ENCODE assay signal across 8 mouse cellular contexts in genomic region chr16:90933534-90934176, GRCm38 (mm10). TPM values are rescaled to one million over a fixed set of nuclear protein-coding genes. Genes with fewer than 3 reads are reported as not detected.
DNase-seq lines count a peak whose midpoint lies in the region; ATAC-seq and TF ChIP-seq lines count a peak whose summit lies in the region.

No protein-coding gene starts in this region.

- no peak for ATAC-seq in kidney, embryonic 16.5 days (ENCODE audit: low FRiP score, low TSS enrichment)
- no peak for ATAC-seq in hindbrain, embryonic 12.5 days (ENCODE audit: low FRiP score)
- ATAC-seq in midbrain, embryonic 14.5 days (ENCODE audit: low FRiP score, low TSS enrichment), result no peak

- no peaks in the 10 kb centered on the region for H3K9me3 ChIP-seq in kidney, embryonic 16.5 days (ENCODE audit: low read length)
- H3K9me3 ChIP-seq in hindbrain, embryonic 12.5 days (replicated peaks), result no peaks in the 10 kb centered on the region
- no peaks in the 10 kb centered on the region for H3K9me3 ChIP-seq in midbrain, embryonic 14.5 days (ENCODE audit: control insufficient read depth, low read length)

- 0 out of 2 replicates have a peak, but pooled peaks cover 4% of the 10 kb centered on the region for H3K36me3 ChIP-seq in kidney, embryonic 16.5 days (ENCODE audit: insufficient read depth, low read length)
- H3K36me3 ChIP-seq in hindbrain, embryonic 12.5 days, result peaks cover 19% of the 10 kb centered on the region
- H3K36me3 ChIP-seq in midbrain, embryonic 14.5 days (ENCODE audit: control insufficient read depth, insufficient read depth, low read length), result peaks cover 21% of the 10 kb centered on the region

- DNase-seq in kidney, adult 18-20 months, result no peak
- DNase-seq in midbrain, embryonic 14.5 days, result no peak
- DNase-seq in cerebellum, adult 9-10 months, result no peak
- no peak for DNase-seq in frontal cortex, postnatal 25 days (ENCODE audit: low spot score in 2 of 2)
- DNase-seq in kidney, adult 11 months, result no peak

- no peak for TF ChIP-seq CTCF in bone marrow, adult 2 months (IDR thresholded peaks at IDR 0.05; ENCODE audit: control insufficient read depth, insufficient read depth, low read length)

- WGBS in kidney, embryonic 16.5 days, result 30% methylated on average over 13 of the region's 13 CpGs
- 28% methylated on average over 13 of the region's 13 CpGs for WGBS in bone marrow, adult 2 months
- WGBS in hindbrain, embryonic 12.5 days, result 31% methylated on average over 13 of the region's 13 CpGs
- WGBS in midbrain, embryonic 14.5 days, result 34% methylated on average over 13 of the region's 13 CpGs

- peak overlapping the region; percentile 88 for H3K9ac ChIP-seq in kidney, embryonic 16.5 days (replicated peaks; ENCODE audit: low read length)
- H3K9ac ChIP-seq in hindbrain, embryonic 12.5 days, result peak overlapping the region; percentile 86; the same call in 1 of the 2 replicates
- peak overlapping the region; percentile 80 for H3K9ac ChIP-seq in midbrain, embryonic 14.5 days (replicated peaks; ENCODE audit: low read length)

- no peaks in the 10 kb centered on the region for H3K27me3 ChIP-seq in kidney, embryonic 16.5 days (ENCODE audit: insufficient read depth, low read length)
- no peaks in the 10 kb centered on the region for H3K27me3 ChIP-seq in hindbrain, embryonic 12.5 days
- no peaks in the 10 kb centered on the region for H3K27me3 ChIP-seq in midbrain, embryonic 14.5 days (ENCODE audit: control insufficient read depth, insufficient read depth, low read length)

- H3K4me1 ChIP-seq in kidney, embryonic 16.5 days (ENCODE audit: insufficient read depth, low read length), result peaks cover 3% of the 10 kb centered on the region; the same call in 1 of the 2 replicates
- no peaks in the 10 kb centered on the region for H3K4me1 ChIP-seq in bone marrow, adult 2 months (ENCODE audit: control insufficient read depth, insufficient read depth, low read length)
- peaks cover 5% of the 10 kb centered on the region for H3K4me1 ChIP-seq in hindbrain, embryonic 12.5 days
- no peaks in the 10 kb centered on the region for H3K4me1 ChIP-seq in midbrain, embryonic 14.5 days (ENCODE audit: control insufficient read depth, insufficient read depth, low read length)

- peak overlapping the region; percentile 84 for H3K27ac ChIP-seq in kidney, embryonic 16.5 days (ENCODE audit: low read length)
- H3K27ac ChIP-seq in bone marrow, adult 2 months (ENCODE audit: control insufficient read depth, insufficient read depth, low read depth, low read length, poor library complexity), result no peak overlapping the region
- H3K27ac ChIP-seq in hindbrain, embryonic 12.5 days, result peak overlapping the region; percentile 79
- H3K27ac ChIP-seq in midbrain, embryonic 14.5 days (replicated peaks; ENCODE audit: low read depth, low read length), result peak overlapping the region; percentile 81

- peak overlapping the region; percentile 89 for H3K4me3 ChIP-seq in kidney, embryonic 16.5 days (ENCODE audit: low read length)
- peak overlapping the region; percentile 72 for H3K4me3 ChIP-seq in bone marrow, adult 2 months (replicated peaks; ENCODE audit: control insufficient read depth, low read depth, low read length)
- H3K4me3 ChIP-seq in hindbrain, embryonic 12.5 days, result peak overlapping the region; percentile 87
- H3K4me3 ChIP-seq in midbrain, embryonic 14.5 days (replicated peaks; ENCODE audit: low read depth, low read length), result peak overlapping the region; percentile 83

- H3K4me2 ChIP-seq in kidney, embryonic 16.5 days (replicated peaks; ENCODE audit: low read depth, low read length), result peak overlapping the region; percentile 82
- peak overlapping the region; percentile 80 for H3K4me2 ChIP-seq in hindbrain, embryonic 12.5 days (replicated peaks)
- H3K4me2 ChIP-seq in midbrain, embryonic 14.5 days (ENCODE audit: low read length), result peak overlapping the region; percentile 79

- no peak for TF ChIP-seq POLR2A in bone marrow, adult 2 months (IDR thresholded peaks at IDR 0.05; ENCODE audit: borderline replicate concordance, control insufficient read depth, low read depth, low read length)

RNA-seq across cellular contexts. Expression of gene Cfap298, which starts 1.3 kb away (rescaled TPM):
- polyA plus RNA-seq in kidney, embryonic 16.5 days (2015; fragmentation: Nextera tagmentation; extraction: Ambion mirVana), result 43.0 and 44.0 TPM in 2 replicates
- polyA plus RNA-seq in bone marrow, adult 2 months (2011; ENCODE audit: insufficient read depth, insufficient read length, low replicate concordance, missing spikeins), result 17.7 and 19.5 TPM in 2 replicates
- polyA plus RNA-seq in hindbrain, embryonic 12.5 days (2016; fragmentation: Nextera tagmentation; extraction: Ambion mirVana), result 46.8 and 49.8 TPM in 2 replicates
- polyA plus RNA-seq in midbrain, embryonic 14.5 days (2014; fragmentation: Nextera tagmentation; extraction: Ambion mirVana), result 42.6 and 52.6 TPM in 2 replicates
